Mouse (Mus musculus): ENCODE results near the gene Olfr370. TPM values are rescaled to one million over a fixed set of nuclear protein-coding genes. Genes with fewer than 3 reads are reported as not detected.
"Not testable (repeated sequence)": the region's sequence is repeated elsewhere in the genome, so short reads cannot be mapped to it uniquely, and the experiment has no call there.

Gene Olfr370
- polyA plus RNA-seq (2016; fragmentation: Nextera tagmentation; extraction: Ambion mirVana) = not detected in 2 replicates

- Histone ChIP-seq H3K27me3 (ENCODE audit: low read depth, poor library complexity, severe bottlenecking) (no peaks in the 10 kb centered on the region), H3K4me3 (no peak within 1 kb of the TSS), H3K9me3 (replicated peaks) (no peaks in the 10 kb centered on the region), H3K27ac (replicated peaks) (no peak within 1 kb of the TSS), H3K4me1 (no peaks in the 10 kb centered on the region), H3K36me3 (no peaks in the 10 kb centered on the region)
- DNase-seq (ENCODE audit: low spot score) = no peak
- 83% methylated on average over 3 of the region's 3 CpGs for WGBS
Measured at GRCm38 (mm10) chr8:83535736-83536135, at the start of gene Olfr370. Gene Olfr370 (plus strand): TSS chr8:83535780.

- no peak overlapping the region for H3K27ac ChIP-seq (replicated peaks)
- H3K4me3 ChIP-seq = no peak overlapping the region
- no peak for DNase-seq (ENCODE audit: low spot score)
- H3K4me1 ChIP-seq = no peaks in the 10 kb centered on the region
- H3K9me3 ChIP-seq (replicated peaks) = peaks cover 10% of the 10 kb centered on the region
- 88% methylated on average over 3 of the region's 3 CpGs for WGBS
- no peaks in the 10 kb centered on the region for H3K27me3 ChIP-seq (ENCODE audit: low read depth, poor library complexity, severe bottlenecking)
- no peaks in the 10 kb centered on the region for H3K36me3 ChIP-seq
Measured at GRCm38 (mm10) chr8:83511696-83512095, 23.9 kb upstream of the Olfr370 start.

GRCm38 (mm10) chr8:83520432-83520831 lies 15.1 kb upstream of the Olfr370 start:
- 86% methylated on average over 3 of the region's 3 CpGs for WGBS
- H3K36me3 ChIP-seq = no peaks in the 10 kb centered on the region
- H3K27ac ChIP-seq (replicated peaks) = no peak overlapping the region
- H3K4me1 ChIP-seq = no peaks in the 10 kb centered on the region
- H3K9me3 ChIP-seq (replicated peaks) = peaks cover 13% of the 10 kb centered on the region
- no peak for DNase-seq (ENCODE audit: low spot score)
- no peak overlapping the region for H3K4me3 ChIP-seq
- no peaks in the 10 kb centered on the region for H3K27me3 ChIP-seq (ENCODE audit: low read depth, poor library complexity, severe bottlenecking)

- H3K27ac ChIP-seq (replicated peaks); H3K36me3 ChIP-seq; DNase-seq (ENCODE audit: low spot score); H3K4me1 ChIP-seq; H3K4me3 ChIP-seq; H3K27me3 ChIP-seq (ENCODE audit: low read depth, poor library complexity, severe bottlenecking): not testable (repeated sequence)
- peaks cover 13% of the 10 kb centered on the region for H3K9me3 ChIP-seq (replicated peaks)
- WGBS = 74% methylated on average over 3 of the region's 3 CpGs
Measured at GRCm38 (mm10) chr8:83520907-83521306, 14.7 kb upstream of the Olfr370 start.

GRCm38 (mm10) chr8:83521310-83521709 lies 14.3 kb upstream of the Olfr370 start:
- 47% methylated on average over 1 of the region's 1 CpGs for WGBS
- H3K36me3 ChIP-seq = no peaks in the 10 kb centered on the region
- H3K9me3 ChIP-seq (replicated peaks) = peaks cover 13% of the 10 kb centered on the region
- no peaks in the 10 kb centered on the region for H3K4me1 ChIP-seq
- no peak overlapping the region for H3K4me3 ChIP-seq
- DNase-seq (ENCODE audit: low spot score) = no peak
- H3K27me3 ChIP-seq (ENCODE audit: low read depth, poor library complexity, severe bottlenecking) = no peaks in the 10 kb centered on the region
- H3K27ac ChIP-seq (replicated peaks) = no peak overlapping the region

GRCm38 (mm10) chr8:83534802-83535201 lies 778 bp upstream of the Olfr370 start:
- Histone ChIP-seq H3K27ac (replicated peaks) (no peak overlapping the region), H3K9me3 (replicated peaks) (no peaks in the 10 kb centered on the region), H3K36me3 (no peaks in the 10 kb centered on the region), H3K27me3 (ENCODE audit: low read depth, poor library complexity, severe bottlenecking) (no peaks in the 10 kb centered on the region), H3K4me3 (no peak overlapping the region), H3K4me1 (no peaks in the 10 kb centered on the region)
- no peak for DNase-seq (ENCODE audit: low spot score)
- WGBS = 85% methylated on average over 2 of the region's 2 CpGs

- H3K4me1 ChIP-seq = peaks cover 7% of the 10 kb centered on the region
- 81% methylated on average over 3 of the region's 3 CpGs for WGBS
- H3K27ac ChIP-seq (replicated peaks) = no peak overlapping the region
Measured at GRCm38 (mm10) chr8:83562669-83563068, 27.1 kb downstream of the Olfr370 start.

GRCm38 (mm10) chr8:83563246-83563645 lies 27.7 kb downstream of the Olfr370 start:
- no peak for DNase-seq (ENCODE audit: low spot score)
- H3K36me3 ChIP-seq = no peaks in the 10 kb centered on the region
- 75% methylated on average over 4 of the region's 4 CpGs for WGBS
- H3K27me3 ChIP-seq (ENCODE audit: low read depth, poor library complexity, severe bottlenecking) = no peaks in the 10 kb centered on the region
- H3K4me3 ChIP-seq = no peak overlapping the region
- H3K9me3 ChIP-seq (replicated peaks) = no peaks in the 10 kb centered on the region
- H3K27ac ChIP-seq (replicated peaks) = no peak overlapping the region
- peaks cover 12% of the 10 kb centered on the region for H3K4me1 ChIP-seq

More at GRCm38 (mm10) chr8:83562669-83563068, 27.1 kb downstream of the Olfr370 start:
- Histone ChIP-seq H3K36me3 (no peaks in the 10 kb centered on the region), H3K27me3 (ENCODE audit: low read depth, poor library complexity, severe bottlenecking) (no peaks in the 10 kb centered on the region), H3K9me3 (replicated peaks) (no peaks in the 10 kb centered on the region), H3K4me3 (no peak overlapping the region)
- DNase-seq (ENCODE audit: low spot score) = no peak

GRCm38 (mm10) chr8:83565731-83566375 lies 30.3 kb downstream of the Olfr370 start:
- peaks cover 21% of the 10 kb centered on the region for H3K4me1 ChIP-seq
- peaks cover 23% of the 10 kb centered on the region for H3K36me3 ChIP-seq
- peak overlapping the region; percentile 73; the same call in 1 of the 2 replicates for H3K4me3 ChIP-seq
- WGBS = 75% methylated on average over 9 of the region's 9 CpGs
- no peak overlapping the region for H3K27ac ChIP-seq (replicated peaks)
- no peaks in the 10 kb centered on the region for H3K27me3 ChIP-seq (ENCODE audit: low read depth, poor library complexity, severe bottlenecking)
- H3K9me3 ChIP-seq (replicated peaks) = no peaks in the 10 kb centered on the region
- no peak for DNase-seq (ENCODE audit: low spot score)

GRCm38 (mm10) chr8:83566469-83567395 lies 31.2 kb downstream of the Olfr370 start, which contains the start of gene Ndufb7:
Gene Ndufb7 (plus strand): TSS chr8:83566671.
- Histone ChIP-seq H3K36me3 (peaks cover 32% of the 10 kb centered on the region), H3K27me3 (ENCODE audit: low read depth, poor library complexity, severe bottlenecking) (no peaks in the 10 kb centered on the region), H3K4me3 (peak within 1 kb of the TSS; percentile 73), H3K4me1 (peaks cover 21% of the 10 kb centered on the region), H3K27ac (replicated peaks) (peak within 1 kb of the TSS; percentile 96), H3K9me3 (replicated peaks) (no peaks in the 10 kb centered on the region)
- peak; percentile 94 for DNase-seq (ENCODE audit: low spot score)
- 1% methylated on average over 48 of the region's 48 CpGs for WGBS

GRCm38 (mm10) chr8:83567668-83568067 lies 32.1 kb downstream of the Olfr370 start:
- Histone ChIP-seq H3K27ac (replicated peaks) (peak overlapping the region; percentile 96; the same call in 1 of the 2 replicates), H3K4me1 (peaks cover 21% of the 10 kb centered on the region)
- WGBS = 52% methylated on average over 3 of the region's 3 CpGs

GRCm38 (mm10) chr8:83568128-83568527 lies 32.5 kb downstream of the Olfr370 start:
- H3K4me3 ChIP-seq = peak overlapping the region; percentile 73; the same call in 1 of the 2 replicates
- WGBS = 78% methylated on average over 5 of the region's 5 CpGs
- DNase-seq (ENCODE audit: low spot score) = no peak
- H3K27ac ChIP-seq (replicated peaks) = 0 out of 2 replicates have a peak overlapping the region, but pooled peaks have one; percentile 14
- peaks cover 46% of the 10 kb centered on the region for H3K36me3 ChIP-seq
- no peaks in the 10 kb centered on the region for H3K27me3 ChIP-seq (ENCODE audit: low read depth, poor library complexity, severe bottlenecking)
- H3K4me1 ChIP-seq = peaks cover 21% of the 10 kb centered on the region
- H3K9me3 ChIP-seq (replicated peaks) = no peaks in the 10 kb centered on the region

More at GRCm38 (mm10) chr8:83567668-83568067, 32.1 kb downstream of the Olfr370 start:
- no peaks in the 10 kb centered on the region for H3K9me3 ChIP-seq (replicated peaks)
- DNase-seq (ENCODE audit: low spot score) = no peak
- H3K4me3 ChIP-seq = peak overlapping the region; percentile 73
- H3K36me3 ChIP-seq = peaks cover 41% of the 10 kb centered on the region
- no peaks in the 10 kb centered on the region for H3K27me3 ChIP-seq (ENCODE audit: low read depth, poor library complexity, severe bottlenecking)

All from midbrain, embryonic 10.5 days (tissue).